In genomic region chr11:96839877-96840276, GRCm38 (mm10) we compare ENCODE assay signal across 21 mouse cellular contexts. TPM values are rescaled to one million over a fixed set of nuclear protein-coding genes. Genes with fewer than 3 reads are reported as not detected.
DNase-seq lines count a peak whose midpoint lies in the region; ATAC-seq and TF ChIP-seq lines count a peak whose summit lies in the region.
"Had no signal": no experiment of that assay in that cellular context is flagged by ENCODE, and none has a peak within 500 bp of the region (broad histone marks: within the 10 kb centered on the region; RNA-seq: fewer than 3 reads in every experiment).

No protein-coding gene starts in this region.

- TF ChIP-seq EP300 in stomach, postnatal 0 days (optimal IDR thresholded peaks at IDR 0.05), result no peak

- H3K4me1 ChIP-seq in hindbrain, embryonic 10.5 days (replicated peaks), result peaks cover 16% of the 10 kb centered on the region
- peaks cover 3% of the 10 kb centered on the region; the same call in 1 of the 2 replicates for H3K4me1 ChIP-seq in hindbrain, embryonic 12.5 days
- H3K4me1 ChIP-seq in embryonic fibroblast, embryonic 13.5 days (ENCODE audit: control insufficient read depth, insufficient read depth, low read length), result no peaks in the 10 kb centered on the region
- H3K4me1 ChIP-seq in stomach, postnatal 0 days (replicated peaks; ENCODE audit: control insufficient read depth, insufficient read depth), result no peaks in the 10 kb centered on the region

- no peak overlapping the region for H3K4me2 ChIP-seq in hindbrain, embryonic 12.5 days (replicated peaks)
- no peak overlapping the region for H3K4me2 ChIP-seq in stomach, postnatal 0 days (replicated peaks; ENCODE audit: low read depth)

- 0 out of 2 replicates have a peak overlapping the region, but pooled peaks have one; percentile 24 for H3K27ac ChIP-seq in hindbrain, embryonic 10.5 days
- H3K27ac ChIP-seq in hindbrain, embryonic 12.5 days, result no peak overlapping the region
- peak overlapping the region; percentile 87 for H3K27ac ChIP-seq in left cerebral cortex, adult 2 months
- peak overlapping the region; percentile 47 for H3K27ac ChIP-seq in embryonic fibroblast, embryonic 13.5 days (ENCODE audit: insufficient read depth, low read length)
- H3K27ac ChIP-seq in stomach, postnatal 0 days (replicated peaks), result 0 out of 2 replicates have a peak overlapping the region, but pooled peaks have one; percentile 13
- H3K27ac ChIP-seq: forebrain, embryonic 10.5 days; heart, embryonic 10.5 days had no signal

- H3K9me3 ChIP-seq in hindbrain, embryonic 10.5 days, result no peaks in the 10 kb centered on the region
- no peaks in the 10 kb centered on the region for H3K9me3 ChIP-seq in hindbrain, embryonic 12.5 days (replicated peaks)
- H3K9me3 ChIP-seq in stomach, postnatal 0 days (ENCODE audit: control insufficient read depth, low read length), result no peaks in the 10 kb centered on the region
- H3K9me3 ChIP-seq: forebrain, embryonic 10.5 days; heart, embryonic 10.5 days had no signal

- no peak for DNase-seq in hindbrain, embryonic 10.5 days (ENCODE audit: low spot score)
- no peak for DNase-seq in left cerebral cortex, adult 2 months (ENCODE audit: extremely low spot score in 1 of 2, low spot score in 2 of 2)
- DNase-seq in left cerebral cortex, adult 11 months (ENCODE audit: low spot score), result no peak
- DNase-seq in stomach, postnatal 0 days (ENCODE audit: low spot score), result no peak
- DNase-seq: adrenal gland, postnatal 25 days; cerebellum, adult 18-20 months; cerebellum, adult 9-11 months; gastrocnemius, postnatal 10 days; heart, adult 18-20 months; heart, postnatal 4 days had no signal

- 73% methylated on average over 3 of the region's 3 CpGs for WGBS in hindbrain, embryonic 10.5 days
- 78% methylated on average over 3 of the region's 3 CpGs for WGBS in hindbrain, embryonic 12.5 days
- WGBS in stomach, postnatal 0 days, result 57% methylated on average over 3 of the region's 3 CpGs

- no peak for ATAC-seq in hindbrain, embryonic 12.5 days (ENCODE audit: low FRiP score)
- ATAC-seq in stomach, postnatal 0 days (ENCODE audit: low FRiP score, low TSS enrichment), result no peak
- no peak for ATAC-seq in erythroblast, adult 5-6 weeks (replicated peaks; ENCODE audit: low FRiP score, poor library complexity, severe bottlenecking)
- ATAC-seq: activated CD4-positive, CD25-positive, alpha-beta regulatory T cell, adult 4 months; forebrain, embryonic 14.5 days; hindbrain, embryonic 16.5 days; inflammation-experienced regulatory T-cells, adult 6 months; Patski had no signal

- no peaks in the 10 kb centered on the region for H3K36me3 ChIP-seq in hindbrain, embryonic 10.5 days
- no peaks in the 10 kb centered on the region for H3K36me3 ChIP-seq in hindbrain, embryonic 12.5 days
- no peaks in the 10 kb centered on the region for H3K36me3 ChIP-seq in stomach, postnatal 0 days (ENCODE audit: control insufficient read depth, insufficient read depth, low read length)
- H3K36me3 ChIP-seq: forebrain, embryonic 10.5 days; heart, embryonic 10.5 days had no signal

- intact Hi-C loops in left cerebral cortex, adult 2 months (cut with DNase I), result loop anchor here (1.0 to 10.0 kb wide), 3 partner anchors 16 to 1438 kb away; no protein-coding TSS in a partner anchor

- no peak for TF ChIP-seq CTCF in left cerebral cortex, adult 2 months (IDR thresholded peaks at IDR 0.05)
- no peak for TF ChIP-seq CTCF in embryonic fibroblast, embryonic 13.5 days (IDR thresholded peaks at IDR 0.05; ENCODE audit: borderline replicate concordance, insufficient read depth, low read length)
- no peak for TF ChIP-seq CTCF in stomach, postnatal 0 days (IDR thresholded peaks at IDR 0.05; ENCODE audit: low read depth)

- H3K4me3 ChIP-seq in hindbrain, embryonic 10.5 days, result no peak overlapping the region
- no peak overlapping the region for H3K4me3 ChIP-seq in hindbrain, embryonic 12.5 days
- no peak overlapping the region for H3K4me3 ChIP-seq in left cerebral cortex, adult 2 months
- no peak overlapping the region for H3K4me3 ChIP-seq in embryonic fibroblast, embryonic 13.5 days (ENCODE audit: insufficient read depth, low read length)
- H3K4me3 ChIP-seq in stomach, postnatal 0 days (ENCODE audit: low read depth, low read length), result no peak overlapping the region
- H3K4me3 ChIP-seq: erythroblast, embryonic 14.5 days; forebrain, embryonic 10.5 days; heart, embryonic 10.5 days had no signal

- H3K27me3 ChIP-seq in hindbrain, embryonic 10.5 days (ENCODE audit: insufficient read depth, poor library complexity, severe bottlenecking), result no peaks in the 10 kb centered on the region
- H3K27me3 ChIP-seq in hindbrain, embryonic 12.5 days, result 0 out of 2 replicates have a peak, but pooled peaks cover 3% of the 10 kb centered on the region
- no peaks in the 10 kb centered on the region for H3K27me3 ChIP-seq in stomach, postnatal 0 days (ENCODE audit: control insufficient read depth, insufficient read depth, low read length)
- H3K27me3 ChIP-seq: Patski had no signal

- H3K9ac ChIP-seq in hindbrain, embryonic 12.5 days, result no peak overlapping the region
- H3K9ac ChIP-seq in stomach, postnatal 0 days (ENCODE audit: low read length), result no peak overlapping the region

- TF ChIP-seq POLR2A in embryonic fibroblast, embryonic 13.5 days (IDR thresholded peaks at IDR 0.05; ENCODE audit: low read depth, low read length), result no peak

RNA-seq across cellular contexts. Expression of gene Copz2, which starts 9.8 kb away (rescaled TPM):
- polyA plus RNA-seq in hindbrain, embryonic 10.5 days (2016; fragmentation: Nextera tagmentation; extraction: Ambion mirVana), result 42.9 and 44.2 TPM in 2 replicates
- 56.5 and 60.7 TPM in 2 replicates for polyA plus RNA-seq in hindbrain, embryonic 12.5 days (2016; fragmentation: Nextera tagmentation; extraction: Ambion mirVana)
- 1 to 10 TPM; 4.8 to 5.0 TPM for total RNA-seq in left cerebral cortex, adult 2 months (2021)
- 172 and 187 TPM in 2 replicates for polyA plus RNA-seq in embryonic fibroblast, embryonic 13.5 days (2011; ENCODE audit: insufficient read length, low read depth, missing spikeins)
- 84.7 and 95.1 TPM in 2 replicates for polyA plus RNA-seq in stomach, postnatal 0 days (2015; fragmentation: Nextera tagmentation; extraction: Ambion mirVana)
- total RNA-seq in erythroblast, adult 5-6 weeks (2015; ENCODE audit: low replicate concordance), result not detected in 2 replicates
- total RNA-seq in erythroblast, adult 5-6 weeks (2017; ENCODE audit: low replicate concordance), result not detected in 2 replicates
- polyA plus RNA-seq: activated CD4-positive, CD25-positive, alpha-beta regulatory T cell, adult 4 months; inflammation-experienced regulatory T-cells, adult 6 months had no signal

RNA-seq across cellular contexts. Expression of gene Nfe2l1, which starts 10.1 kb away (rescaled TPM):
- polyA plus RNA-seq in hindbrain, embryonic 10.5 days (2016; fragmentation: Nextera tagmentation; extraction: Ambion mirVana), result 65.7 and 71.8 TPM in 2 replicates
- 82.8 and 88.2 TPM in 2 replicates for polyA plus RNA-seq in hindbrain, embryonic 12.5 days (2016; fragmentation: Nextera tagmentation; extraction: Ambion mirVana)
- 100 to 1,000 TPM; 281 to 290 TPM for total RNA-seq in left cerebral cortex, adult 2 months (2021)
- polyA plus RNA-seq in embryonic fibroblast, embryonic 13.5 days (2011; ENCODE audit: insufficient read length, low read depth, missing spikeins), result 370 and 371 TPM in 2 replicates
- 32.4 and 35.6 TPM in 2 replicates for polyA plus RNA-seq in stomach, postnatal 0 days (2015; fragmentation: Nextera tagmentation; extraction: Ambion mirVana)
- total RNA-seq in erythroblast, adult 5-6 weeks (2015; ENCODE audit: low replicate concordance), result 27.0 and 27.1 TPM in 2 replicates
- total RNA-seq in erythroblast, adult 5-6 weeks (2017; ENCODE audit: low replicate concordance), result 26.5 and 32.5 TPM in 2 replicates

RNA-seq across cellular contexts. Expression of gene Cbx1, which starts 51.0 kb away (rescaled TPM):
- polyA plus RNA-seq in hindbrain, embryonic 10.5 days (2016; fragmentation: Nextera tagmentation; extraction: Ambion mirVana), result 158 and 198 TPM in 2 replicates
- 136 TPM in 2 replicates for polyA plus RNA-seq in hindbrain, embryonic 12.5 days (2016; fragmentation: Nextera tagmentation; extraction: Ambion mirVana)
- 10 to 100 TPM; 45.5 to 46.5 TPM for total RNA-seq in left cerebral cortex, adult 2 months (2021)
- 61.1 and 90.9 TPM in 2 replicates for polyA plus RNA-seq in embryonic fibroblast, embryonic 13.5 days (2011; ENCODE audit: insufficient read length, low read depth, missing spikeins)
- polyA plus RNA-seq in stomach, postnatal 0 days (2015; fragmentation: Nextera tagmentation; extraction: Ambion mirVana), result 30.5 and 38.7 TPM in 2 replicates
- total RNA-seq in erythroblast, adult 5-6 weeks (2015; ENCODE audit: low replicate concordance), result 13.6 and 14.4 TPM in 2 replicates
- 22.0 and 32.9 TPM in 2 replicates for total RNA-seq in erythroblast, adult 5-6 weeks (2017; ENCODE audit: low replicate concordance)
